Mouse (Mus musculus): Measurements from ENCODE around the gene Islr2.

- TF ChIP-seq CTCF (IDR thresholded peaks at IDR 0.05; ENCODE audit: low read depth, low read length), result no peak
- no peak for TF ChIP-seq TAL1 (conservative IDR thresholded peaks at IDR 0.05; ENCODE audit: low read depth, low read length)
- no peak for TF ChIP-seq GATA1 (IDR thresholded peaks at IDR 0.05; ENCODE audit: borderline replicate concordance, low read length)
- no peak for TF ChIP-seq POLR2AphosphoS5 (IDR thresholded peaks at IDR 0.05; ENCODE audit: insufficient replicate concordance, low read depth, low read length)
- TF ChIP-seq GATA2 (IDR thresholded peaks at IDR 0.05; ENCODE audit: borderline replicate concordance, low read depth, low read length), result no peak
Observed at GRCm38 (mm10) chr9:58153095-58153494, 51.0 kb downstream of the Islr2 start.

Data from G1E (cell line).